ENCODE assay signal across 24 mouse cellular contexts in the genomic region with DNA sequence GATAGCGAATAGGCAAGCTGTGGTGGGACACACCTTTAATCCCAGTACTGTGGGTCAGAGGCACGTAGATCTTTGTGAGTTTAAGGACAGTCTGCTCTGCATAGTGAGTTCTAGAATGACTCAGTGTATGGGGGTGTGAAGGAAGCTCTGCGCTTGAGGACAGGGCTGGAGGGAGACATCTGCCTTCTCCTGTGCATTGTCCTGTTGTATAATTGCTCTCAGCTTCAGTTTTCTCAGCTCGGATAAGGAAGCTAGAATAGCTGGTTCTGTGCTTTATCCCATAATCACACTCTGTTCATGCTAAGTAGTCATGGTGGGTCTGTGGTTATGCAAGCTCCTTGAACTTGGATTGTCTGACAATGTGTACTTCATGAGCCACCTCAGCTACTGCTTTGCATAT. TPM values are rescaled to one million over a fixed set of nuclear protein-coding genes. Genes with fewer than 3 reads are reported as not detected.
"Had no signal": no experiment of that assay in that cellular context is flagged by ENCODE, and none has a peak within 500 bp of the region (broad histone marks: within the 10 kb centered on the region; RNA-seq: fewer than 3 reads in every experiment).

No protein-coding gene starts in this region.

- H3K27ac ChIP-seq: kidney, embryonic 15.5 days; limb, embryonic 10.5 days; limb, embryonic 13.5 days; liver, embryonic 12.5 days; liver, embryonic 15.5 days; lung, embryonic 15.5 days; midbrain, embryonic 10.5 days; midbrain, embryonic 13.5 days; stomach, postnatal 0 days had no signal

- H3K4me2 ChIP-seq: kidney, embryonic 15.5 days; limb, embryonic 13.5 days; liver, embryonic 12.5 days; liver, embryonic 15.5 days; lung, embryonic 15.5 days; midbrain, embryonic 13.5 days had no signal

- DNase-seq: kidney, adult 11 months; kidney, adult 8-10 months; kidney, postnatal 10 days; kidney, postnatal 36 days; liver; lung, adult 18-20 months; lung, postnatal 10 days; lung, postnatal 36 days; thymus, postnatal 25 days had no signal

- ATAC-seq: inflammation-experienced regulatory T-cells, adult 6 months; liver, embryonic 12.5 days; midbrain, embryonic 13.5 days had no signal

- H3K36me3 ChIP-seq: limb, embryonic 10.5 days; liver, embryonic 12.5 days; midbrain, embryonic 10.5 days; midbrain, embryonic 13.5 days had no signal

- H3K4me1 ChIP-seq: kidney, embryonic 15.5 days; limb, embryonic 10.5 days; limb, embryonic 13.5 days; liver, embryonic 12.5 days; liver, embryonic 15.5 days; lung, embryonic 15.5 days; midbrain, embryonic 10.5 days; midbrain, embryonic 13.5 days had no signal

- H3K27me3 ChIP-seq: kidney, embryonic 15.5 days; limb, embryonic 13.5 days; liver, embryonic 12.5 days; liver, embryonic 15.5 days; lung, embryonic 15.5 days; megakaryocyte, embryonic 14.5 days; midbrain, embryonic 13.5 days had no signal

- H3K4me3 ChIP-seq: kidney, embryonic 15.5 days; limb, embryonic 10.5 days; limb, embryonic 13.5 days; liver, embryonic 12.5 days; liver, embryonic 15.5 days; lung, embryonic 15.5 days; megakaryocyte, embryonic 14.5 days; midbrain, embryonic 10.5 days; midbrain, embryonic 13.5 days had no signal

- H3K9me3 ChIP-seq: kidney, embryonic 15.5 days; limb, embryonic 10.5 days; limb, embryonic 13.5 days; liver, embryonic 12.5 days; liver, embryonic 15.5 days; lung, embryonic 15.5 days; megakaryocyte, embryonic 14.5 days; midbrain, embryonic 10.5 days; midbrain, embryonic 13.5 days had no signal

- H3K9ac ChIP-seq: kidney, embryonic 15.5 days; limb, embryonic 13.5 days; liver, embryonic 12.5 days; liver, embryonic 15.5 days; lung, embryonic 15.5 days; midbrain, embryonic 13.5 days had no signal

RNA-seq across cellular contexts. Expression of gene Lpcat2b, which starts 17.4 kb away (rescaled TPM):
- total RNA-seq: midbrain, postnatal 0 days had no signal
- polyA plus RNA-seq: inflammation-experienced regulatory T-cells, adult 6 months; kidney, embryonic 15.5 days; limb, embryonic 10.5 days; limb, embryonic 13.5 days; liver, embryonic 12.5 days; liver, embryonic 15.5 days; lung, embryonic 15.5 days; midbrain, embryonic 10.5 days; midbrain, embryonic 13.5 days; midbrain, postnatal 0 days; neural tube, embryonic 11.5 days; stomach, embryonic 14.5 days; stomach, postnatal 0 days; thymus, postnatal 0 days had no signal

RNA-seq across cellular contexts. Expression of gene Ephx4, which starts 46.2 kb away (rescaled TPM):
- polyA plus RNA-seq: liver, embryonic 12.5 days had no signal

RNA-seq across cellular contexts. Expression of gene Gm42669, which starts 58.6 kb away (rescaled TPM):
- polyA plus RNA-seq: liver, embryonic 12.5 days had no signal
